Mouse (Mus musculus) midbrain, embryonic 15.5 days (tissue): ENCODE data around the gene Myo1d. TPM values are rescaled to one million over a fixed set of nuclear protein-coding genes. Genes with fewer than 3 reads are reported as not detected.
A peak's percentile ranks its signal among the peaks of the same experiment; 100 is the strongest.
"Not testable (repeated sequence)": the region's sequence is repeated elsewhere in the genome, so short reads cannot be mapped to it uniquely, and the experiment has no call there.

Experiments
- ATAC-seq: fragments of 200-750 bp; cut with Nextera tagmentation; replicated peaks from 2 replicates; pipeline ENCODE4 v1.8.0; 2017; ENCODE audit warnings: moderate TSS enrichment
- H3K27ac ChIP-seq: fragments of 300-500 bp; sonication (generic); 2 replicates; pipeline ENCODE4 v1.5.1; 2015; ENCODE audit warnings: mild to moderate bottlenecking, inconsistent platforms
- H3K27me3 ChIP-seq: fragments of 300-500 bp; sonication (generic); replicated peaks from 2 replicates; pipeline ENCODE4 v1.6.1; 2015; ENCODE audit warnings: inconsistent platforms
- H3K36me3 ChIP-seq: fragments of 300-500 bp; sonication (generic); replicated peaks from 2 replicates; pipeline ENCODE4 v1.6.1; 2015; ENCODE audit warnings: inconsistent platforms
- H3K4me1 ChIP-seq: fragments of 300-500 bp; sonication (generic); 2 replicates; pipeline ENCODE4 v1.6.1; 2015; ENCODE audit warnings: inconsistent platforms
- H3K4me2 ChIP-seq: fragments of 300-500 bp; sonication (generic); 2 replicates; pipeline ENCODE4 v1.6.1; 2015; ENCODE audit warnings: inconsistent platforms, mild to moderate bottlenecking, moderate library complexity
- H3K4me3 ChIP-seq: fragments of 300-500 bp; sonication (generic); 2 replicates; pipeline ENCODE4 v1.5.1; 2015; ENCODE audit warnings: mild to moderate bottlenecking, inconsistent platforms
- H3K9ac ChIP-seq: fragments of 300-500 bp; sonication (generic); 2 replicates; pipeline ENCODE4 v1.6.1; 2015; ENCODE audit warnings: mild to moderate bottlenecking, inconsistent platforms
- H3K9me3 ChIP-seq: fragments of 300-500 bp; sonication (generic); 2 replicates; pipeline ENCODE4 v1.6.1; 2016; ENCODE audit warnings: inconsistent platforms
- WGBS: fragments of 180-500 bp; shearing (Covaris S2); methylation state at CpG from one replicate; pipeline ENCODE4 v1.1.7; 2015; ENCODE audit warnings: mixed read lengths; 5-methylcytosine and 5-hydroxymethylcytosine counted together
- polyA plus RNA-seq: library from polyadenylated mRNA; unstranded; fragments of >200 nt; fragmentation: Nextera tagmentation; extraction: Ambion mirVana; gene quantifications from 2 replicates; pipeline ENCODE4 v1.2.1, GENCODE M21; 2015

Gene Myo1d
- polyA plus RNA-seq, 1 experiment from 2014 or later, result 2.7 TPM

GRCm38 (mm10) chr11:80479425-80479824, 300.4 kb downstream of the Myo1d start:
- H3K27ac ChIP-seq, result peak overlapping the region; percentile 99
- H3K4me2 ChIP-seq, result peak overlapping the region; percentile 85
- peak overlapping the region; percentile 98 for H3K9ac ChIP-seq
- no peaks in the 10 kb centered on the region for H3K9me3 ChIP-seq
- peaks cover 45% of the 10 kb centered on the region for H3K4me1 ChIP-seq
- WGBS, result 31% methylated on average over 5 of the region's 5 CpGs
- H3K36me3 ChIP-seq, result no peaks in the 10 kb centered on the region
- H3K4me3 ChIP-seq, result peak overlapping the region; percentile 89
- H3K27me3 ChIP-seq, result no peaks in the 10 kb centered on the region
- no peak for ATAC-seq

GRCm38 (mm10) chr11:80478694-80479412, 301.0 kb downstream of the Myo1d start:
- Histone ChIP-seq H3K36me3 (peaks cover 2% of the 10 kb centered on the region; the same call in 1 of the 2 replicates), H3K27me3 (no peaks in the 10 kb centered on the region), H3K9me3 (no peaks in the 10 kb centered on the region), H3K9ac (peak overlapping the region; percentile 98), H3K4me1 (peaks cover 42% of the 10 kb centered on the region), H3K27ac (peak overlapping the region; percentile 99), H3K4me2 (peak overlapping the region; percentile 85), H3K4me3 (peak overlapping the region; percentile 89)
- 22% methylated on average over 14 of the region's 14 CpGs for WGBS
- ATAC-seq, result no peak

- Histone ChIP-seq H3K9ac (peak overlapping the region; percentile 98), H3K4me1 (peaks cover 29% of the 10 kb centered on the region), H3K9me3 (no peaks in the 10 kb centered on the region), H3K4me2 (peak overlapping the region; percentile 85), H3K4me3 (peak overlapping the region; percentile 89), H3K36me3 (peaks cover 11% of the 10 kb centered on the region; the same call in 1 of the 2 replicates), H3K27me3 (no peaks in the 10 kb centered on the region), H3K27ac (peak overlapping the region; percentile 99)
- 6% methylated on average over 55 of the region's 55 CpGs for WGBS
- peak; percentile 28 for ATAC-seq
Measured at GRCm38 (mm10) chr11:80477341-80478199, 302.3 kb downstream of the Myo1d start.

DNA sequence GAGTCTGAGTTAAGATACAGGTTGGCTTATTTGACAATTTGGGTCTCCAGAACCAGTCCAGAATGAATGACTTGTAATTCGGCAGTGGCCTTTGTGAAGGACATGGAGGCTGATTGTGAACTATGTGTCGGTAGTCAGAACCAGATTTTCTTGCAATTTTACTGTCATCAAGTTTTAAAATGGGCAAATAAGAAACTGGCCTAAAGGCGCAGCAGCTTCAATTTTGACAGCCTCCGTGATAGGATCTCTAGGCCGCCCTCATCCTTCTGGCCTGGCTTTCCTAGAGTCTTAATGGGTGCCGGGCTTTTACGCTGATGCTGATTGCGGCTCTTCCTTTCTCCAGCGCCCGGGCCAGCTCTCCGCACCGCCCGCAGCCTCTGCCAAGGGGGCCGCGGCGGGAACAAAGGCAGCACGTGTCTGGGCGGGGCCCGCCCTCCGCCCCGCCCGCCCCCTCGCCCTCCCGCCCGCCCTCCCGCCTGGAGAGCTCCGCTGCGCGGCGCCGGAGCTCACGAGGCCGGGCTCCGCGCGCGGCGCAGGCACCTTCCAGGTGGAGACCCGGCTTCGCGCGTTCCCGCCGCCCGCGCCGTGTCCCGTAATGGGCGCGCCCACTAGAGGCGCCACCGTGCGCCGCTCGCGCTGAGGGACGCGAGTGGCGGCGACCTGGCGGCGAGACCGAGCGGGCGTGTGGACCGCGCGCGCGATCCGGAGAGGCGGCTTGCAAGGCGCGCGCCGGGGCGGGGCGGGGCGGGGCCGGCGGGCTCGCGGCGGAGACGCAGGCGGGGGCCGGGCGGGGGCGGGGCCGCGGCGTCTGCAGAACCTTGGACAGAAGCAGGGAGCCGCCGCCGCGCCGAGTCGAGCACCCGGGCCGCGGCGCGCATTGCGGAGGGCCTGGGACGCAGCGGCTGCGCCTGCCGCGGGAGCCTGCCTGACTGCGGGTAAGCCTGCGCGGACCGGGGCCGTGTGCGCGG, 303.3 kb downstream of the Myo1d start, which contains the start of gene Cdk5r1:
Gene Cdk5r1, plus strand, starts transcription at position 802 of the 968 bp plus-strand sequence.
- H3K27ac ChIP-seq, result peak within 1 kb of the TSS; percentile 99
- H3K4me3 ChIP-seq, result peak within 1 kb of the TSS; percentile 89
- WGBS, result under 1% methylated on average over 97 of the region's 116 CpGs
- peaks cover 17% of the 10 kb centered on the region; the same call in 1 of the 2 replicates for H3K36me3 ChIP-seq
- peak within 1 kb of the TSS; percentile 98 for H3K9ac ChIP-seq
- no peaks in the 10 kb centered on the region for H3K9me3 ChIP-seq
- peak; percentile 89 for ATAC-seq
- peaks cover 19% of the 10 kb centered on the region for H3K4me1 ChIP-seq
- H3K4me2 ChIP-seq, result peak within 1 kb of the TSS; percentile 85
- no peaks in the 10 kb centered on the region for H3K27me3 ChIP-seq

- peaks cover 21% of the 10 kb centered on the region; the same call in 1 of the 2 replicates for H3K36me3 ChIP-seq
- H3K4me3 ChIP-seq, result no peak overlapping the region
- no peak overlapping the region for H3K4me2 ChIP-seq
- peak overlapping the region; percentile 99 for H3K27ac ChIP-seq
- WGBS, result 79% methylated on average over 9 of the region's 9 CpGs
- no peak for ATAC-seq
- peaks cover 13% of the 10 kb centered on the region for H3K4me1 ChIP-seq
- H3K9ac ChIP-seq, result peak overlapping the region; percentile 98; the same call in 1 of the 2 replicates
- no peaks in the 10 kb centered on the region for H3K27me3 ChIP-seq
- H3K9me3 ChIP-seq, result no peaks in the 10 kb centered on the region
Measured at GRCm38 (mm10) chr11:80475544-80475943, 304.3 kb downstream of the Myo1d start.

DNA sequence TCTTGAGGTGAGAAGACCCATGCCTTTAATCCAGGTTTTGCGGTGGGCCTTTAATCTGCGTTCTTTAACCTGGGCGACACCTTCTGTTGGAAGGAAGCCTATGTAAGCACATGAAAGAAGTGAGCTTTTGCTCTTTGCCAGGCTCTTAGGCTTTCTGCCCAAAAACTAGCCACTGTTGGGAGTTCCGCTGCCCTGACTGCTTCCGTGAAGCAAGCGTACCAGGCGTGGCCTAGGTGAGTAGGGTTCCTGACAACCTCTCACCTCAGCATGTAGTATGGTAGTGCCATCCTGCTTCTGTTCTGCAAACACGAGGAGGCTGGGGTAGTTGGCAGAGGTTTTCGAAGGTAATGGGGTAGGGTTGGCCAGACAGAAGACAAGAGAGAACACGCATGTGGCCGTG, 305.0 kb downstream of the Myo1d start:
- WGBS, result 94% methylated on average over 11 of the region's 11 CpGs

GRCm38 (mm10) chr11:80474175-80474691, 305.6 kb downstream of the Myo1d start:
- Histone ChIP-seq H3K27ac (peak overlapping the region; percentile 50; the same call in 1 of the 2 replicates), H3K27me3 (no peaks in the 10 kb centered on the region)
- no peak for ATAC-seq

More for the DNA sequence above, 305.0 kb downstream of the Myo1d start:
- no peak for ATAC-seq
- H3K4me1 ChIP-seq, result peaks cover 11% of the 10 kb centered on the region
- no peaks in the 10 kb centered on the region for H3K9me3 ChIP-seq
- no peak overlapping the region for H3K4me2 ChIP-seq
- no peaks in the 10 kb centered on the region for H3K27me3 ChIP-seq
- no peak overlapping the region for H3K4me3 ChIP-seq
- H3K9ac ChIP-seq, result no peak overlapping the region; the same call in 1 of the 2 replicates
- peaks cover 28% of the 10 kb centered on the region for H3K36me3 ChIP-seq
- H3K27ac ChIP-seq, result peak overlapping the region; percentile 50; the same call in 1 of the 2 replicates

DNA sequence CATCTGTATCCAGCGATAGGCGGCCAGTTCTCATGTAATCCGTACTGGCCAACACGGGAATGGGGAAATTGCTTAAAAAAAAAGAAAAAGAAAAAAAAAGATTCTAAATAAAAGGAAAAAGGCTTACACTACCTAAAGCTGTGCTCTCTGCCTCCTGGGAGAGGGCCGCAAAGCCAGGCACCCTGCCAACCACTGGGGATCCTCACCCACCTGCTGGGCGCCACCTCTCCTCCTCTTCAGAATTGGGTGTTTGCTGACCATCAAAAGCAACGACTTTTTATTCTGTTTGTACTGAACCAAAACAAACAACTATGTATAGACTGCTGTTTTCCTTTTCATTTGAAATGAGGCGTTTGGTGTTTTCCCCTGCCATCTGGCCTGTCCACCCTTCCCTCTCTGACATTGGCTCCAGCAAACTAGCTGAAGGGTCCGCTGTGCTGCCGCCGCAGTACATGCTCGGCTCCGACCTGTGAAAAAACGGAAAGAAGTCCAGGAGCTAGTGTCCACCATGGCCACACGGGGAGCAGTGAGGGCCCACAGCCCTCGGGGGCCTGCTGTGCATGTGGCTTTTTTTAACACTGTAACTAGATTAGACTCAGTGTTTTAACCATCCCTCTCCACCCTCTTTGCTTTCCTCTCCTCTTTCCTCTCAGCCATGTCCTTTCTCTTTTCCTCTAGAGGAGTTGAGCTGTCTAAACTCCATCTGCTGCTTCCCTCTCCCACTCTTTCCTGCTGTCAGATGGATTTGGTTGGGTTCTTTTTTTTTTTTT, 307.8 kb downstream of the Myo1d start:
- no peak overlapping the region for H3K4me2 ChIP-seq
- WGBS, result 84% methylated on average over 16 of the region's 16 CpGs
- no peaks in the 10 kb centered on the region for H3K9me3 ChIP-seq
- H3K4me1 ChIP-seq, result peaks cover 10% of the 10 kb centered on the region
- H3K27me3 ChIP-seq, result no peaks in the 10 kb centered on the region
- H3K9ac ChIP-seq, result no peak overlapping the region
- H3K36me3 ChIP-seq, result peaks cover 50% of the 10 kb centered on the region
- H3K4me3 ChIP-seq, result no peak overlapping the region
- ATAC-seq, result no peak
- no peak overlapping the region for H3K27ac ChIP-seq

More at GRCm38 (mm10) chr11:80474175-80474691, 305.6 kb downstream of the Myo1d start:
- peaks cover 33% of the 10 kb centered on the region for H3K36me3 ChIP-seq
- H3K9me3 ChIP-seq, result no peaks in the 10 kb centered on the region
- H3K9ac ChIP-seq, result no peak overlapping the region
- WGBS, result 26% methylated on average over 2 of the region's 2 CpGs
- H3K4me2 ChIP-seq, result no peak overlapping the region
- no peak overlapping the region for H3K4me3 ChIP-seq
- H3K4me1 ChIP-seq, result peaks cover 10% of the 10 kb centered on the region

DNA sequence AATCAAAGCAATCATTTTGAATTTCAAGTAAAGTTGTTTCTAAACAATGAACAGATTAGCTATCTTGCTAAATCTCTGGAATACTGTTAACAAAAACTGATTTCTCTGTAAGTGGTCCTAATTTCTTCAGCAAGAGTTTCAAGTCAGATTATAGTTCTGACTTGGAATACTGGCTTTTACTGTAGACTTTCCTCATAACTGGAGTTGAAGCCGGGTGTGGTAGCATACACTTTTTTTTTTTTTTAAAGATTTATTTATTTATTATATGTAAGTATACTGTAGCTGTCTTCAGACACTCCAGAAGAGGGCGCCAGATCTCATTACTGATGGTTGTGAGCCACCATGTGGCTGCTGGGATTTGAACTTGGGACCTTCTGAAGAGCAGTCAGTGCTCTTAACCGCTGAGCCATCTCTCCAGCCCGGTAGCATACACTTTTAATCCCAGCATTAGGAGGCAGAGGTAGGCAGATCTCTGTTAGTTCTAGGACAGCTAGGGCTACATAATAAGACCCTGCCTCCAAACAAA, 316.2 kb downstream of the Myo1d start:
- H3K9ac ChIP-seq, H3K4me3 ChIP-seq, H3K9me3 ChIP-seq, ATAC-seq, H3K27me3 ChIP-seq, H3K4me1 ChIP-seq, H3K27ac ChIP-seq, H3K4me2 ChIP-seq: not testable (repeated sequence)
- peaks cover 60% of the 10 kb centered on the region for H3K36me3 ChIP-seq
- WGBS, result 90% methylated on average over 4 of the region's 4 CpGs

DNA sequence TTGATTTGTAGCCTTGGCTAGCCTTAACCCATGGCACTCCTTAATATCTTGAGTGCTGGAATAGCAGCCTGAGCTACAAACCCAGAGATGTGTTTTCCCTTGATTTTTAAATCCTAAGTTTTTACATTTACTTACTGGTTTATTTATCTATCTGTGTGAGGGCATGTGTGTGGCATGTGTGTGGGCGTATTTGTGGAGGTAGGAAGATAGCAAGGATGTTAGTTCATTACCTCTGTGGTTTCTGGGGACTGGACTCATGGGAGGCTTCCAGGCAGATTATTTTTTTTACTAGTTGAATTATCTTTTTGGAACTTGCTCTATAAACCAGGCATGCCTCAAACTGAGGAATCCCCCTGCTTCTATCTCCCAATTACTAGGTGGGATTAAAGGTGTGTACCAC, 326.6 kb downstream of the Myo1d start:
- Histone ChIP-seq H3K4me2 (no peak overlapping the region), H3K9ac (no peak overlapping the region), H3K9me3 (no peaks in the 10 kb centered on the region), H3K4me1 (no peaks in the 10 kb centered on the region), H3K27ac (no peak overlapping the region), H3K4me3 (no peak overlapping the region), H3K27me3 (no peaks in the 10 kb centered on the region), H3K36me3 (peaks cover 5% of the 10 kb centered on the region; the same call in 1 of the 2 replicates)
- 100% methylated on average over 1 of the region's 1 CpGs for WGBS
- no peak for ATAC-seq
